Mouse (Mus musculus) embryonic facial prominence, embryonic 12.5 days (tissue): ENCODE measurements around the gene Foxn3. TPM values are rescaled to one million over a fixed set of nuclear protein-coding genes. Genes with fewer than 3 reads are reported as not detected.

Experiments
- ATAC-seq: fragments of 200-750 bp; cut with Nextera tagmentation; 2 replicates; pipeline ENCODE4 v1.8.0; 2017; ENCODE audit not compliant: insufficient number of reproducible peaks, insufficient read depth, low FRiP score, low TSS enrichment
- H3K27ac ChIP-seq: fragments of 300-500 bp; sonication (generic); 2 replicates; pipeline ENCODE4 v1.5.1; 2016; ENCODE audit warnings: mild to moderate bottlenecking
- H3K27me3 ChIP-seq: fragments of 300-500 bp; sonication (generic); 2 replicates; pipeline ENCODE4 v1.6.1; 2016; ENCODE audit warnings: mild to moderate bottlenecking, moderate library complexity
- H3K36me3 ChIP-seq: fragments of 300-500 bp; sonication (generic); 2 replicates; pipeline ENCODE4 v1.6.1; 2016; ENCODE audit warnings: mild to moderate bottlenecking
- H3K4me1 ChIP-seq: fragments of 300-500 bp; sonication (generic); 2 replicates; pipeline ENCODE4 v1.6.1; 2016
- H3K4me2 ChIP-seq: fragments of 300-500 bp; sonication (generic); replicated peaks from 2 replicates; pipeline ENCODE4 v1.6.1; 2016; ENCODE audit warnings: mild to moderate bottlenecking, moderate library complexity
- H3K4me3 ChIP-seq: fragments of 300-500 bp; sonication (generic); 2 replicates; pipeline ENCODE4 v1.5.1; 2016; ENCODE audit warnings: mild to moderate bottlenecking
- H3K9ac ChIP-seq: fragments of 300-500 bp; sonication (generic); 2 replicates; pipeline ENCODE4 v1.6.1; 2016; ENCODE audit warnings: mild to moderate bottlenecking, moderate library complexity
- H3K9me3 ChIP-seq: fragments of 300-500 bp; sonication (generic); 2 replicates; pipeline ENCODE4 v1.6.1; 2016; ENCODE audit warnings: mild to moderate bottlenecking, moderate library complexity
- WGBS: fragments of 180-500 bp; shearing (Covaris S2); methylation state at CpG from one replicate; pipeline ENCODE4 v1.1.7; 2016; 5-methylcytosine and 5-hydroxymethylcytosine counted together
- polyA plus RNA-seq: library from polyadenylated mRNA; unstranded; fragments of >200 nt; fragmentation: Nextera tagmentation; extraction: Ambion mirVana; gene quantifications from 2 replicates; pipeline ENCODE4 v1.2.1, GENCODE M21; 2016

Gene Foxn3
- polyA plus RNA-seq, 1 experiment from 2014 or later: 101 TPM

DNA sequence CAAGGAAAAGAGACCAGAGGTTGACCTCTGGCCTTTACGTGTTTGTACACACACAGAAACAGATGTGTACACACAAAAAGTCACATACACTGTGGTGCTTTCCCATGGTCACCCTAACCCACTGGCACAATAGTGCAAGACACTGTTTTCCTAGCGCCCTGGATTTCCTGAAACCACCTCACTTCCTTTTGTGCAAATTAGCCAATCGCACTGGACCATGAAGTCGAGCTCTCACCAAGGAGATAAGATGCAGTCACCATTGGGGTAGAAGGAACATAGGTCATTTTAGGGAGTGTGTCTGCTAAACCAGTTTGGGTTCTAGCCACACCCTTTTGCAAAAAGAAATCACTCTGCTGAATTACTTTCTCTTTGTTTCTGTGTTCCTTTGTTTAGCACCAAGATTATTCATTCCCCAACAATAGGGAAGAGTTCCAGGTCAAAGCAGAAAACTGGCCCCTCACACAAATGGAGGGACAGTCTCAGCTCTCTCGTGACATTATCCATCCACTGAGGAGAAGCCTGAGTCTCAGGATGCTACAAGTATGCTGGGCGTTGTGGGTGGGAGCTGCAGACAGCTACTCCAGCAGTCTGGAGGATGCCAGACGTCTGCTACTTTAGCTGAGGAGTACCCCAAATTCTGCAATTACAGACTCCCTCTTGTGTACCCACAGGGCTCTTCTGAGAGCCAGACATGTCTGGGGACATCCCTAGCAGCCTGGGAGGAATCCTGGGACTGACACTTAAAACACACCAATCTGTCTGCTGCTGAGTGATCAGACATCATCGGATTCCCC is 202.2 kb downstream of the Foxn3 start:
- no peak for ATAC-seq
- no peaks in the 10 kb centered on the region for H3K27me3 ChIP-seq
- no peaks in the 10 kb centered on the region for H3K36me3 ChIP-seq
- no peak overlapping the region for H3K27ac ChIP-seq
- no peak overlapping the region for H3K4me3 ChIP-seq
- H3K9me3 ChIP-seq: no peaks in the 10 kb centered on the region
- no peak overlapping the region for H3K9ac ChIP-seq
- peaks cover 38% of the 10 kb centered on the region for H3K4me1 ChIP-seq
- 67% methylated on average over 8 of the region's 8 CpGs for WGBS
- no peak overlapping the region for H3K4me2 ChIP-seq

DNA sequence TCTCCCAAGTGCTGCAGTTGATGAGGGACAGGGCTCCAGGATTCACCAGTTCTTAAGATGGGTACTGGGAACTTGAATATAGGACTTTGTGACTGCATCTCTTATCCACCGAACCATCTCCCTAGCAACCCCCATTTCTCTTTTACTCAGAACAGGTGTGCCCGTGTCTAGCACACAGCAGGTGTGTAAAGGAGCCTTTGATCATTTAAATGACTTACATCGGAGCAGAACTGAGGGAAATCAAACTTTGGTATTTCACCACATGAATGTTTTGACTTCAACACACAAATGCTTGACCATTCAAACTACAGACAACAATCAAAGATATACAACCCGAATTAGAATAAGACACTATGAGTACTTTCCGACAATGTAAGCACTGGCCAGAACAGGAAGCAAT is 204.7 kb downstream of the Foxn3 start:
- no peaks in the 10 kb centered on the region for H3K9me3 ChIP-seq
- no peak for ATAC-seq
- WGBS: 84% methylated on average over 5 of the region's 5 CpGs
- no peaks in the 10 kb centered on the region for H3K27me3 ChIP-seq
- no peak overlapping the region for H3K4me3 ChIP-seq
- no peak overlapping the region for H3K27ac ChIP-seq
- H3K36me3 ChIP-seq: no peaks in the 10 kb centered on the region
- H3K9ac ChIP-seq: no peak overlapping the region
- H3K4me1 ChIP-seq: peaks cover 38% of the 10 kb centered on the region
- no peak overlapping the region for H3K4me2 ChIP-seq

GRCm38 (mm10) chr12:99356660-99357059 is 206.7 kb downstream of the Foxn3 start:
- H3K9ac ChIP-seq: no peak overlapping the region
- no peak overlapping the region for H3K4me2 ChIP-seq
- no peaks in the 10 kb centered on the region for H3K9me3 ChIP-seq
- no peaks in the 10 kb centered on the region for H3K36me3 ChIP-seq
- WGBS: 91% methylated on average over 8 of the region's 8 CpGs
- no peaks in the 10 kb centered on the region for H3K27me3 ChIP-seq
- H3K4me3 ChIP-seq: no peak overlapping the region
- peaks cover 24% of the 10 kb centered on the region; the same call in 1 of the 2 replicates for H3K4me1 ChIP-seq
- ATAC-seq: no peak
- H3K27ac ChIP-seq: no peak overlapping the region

- 86% methylated on average over 11 of the region's 11 CpGs for WGBS
Measured at GRCm38 (mm10) chr12:99353692-99354091, 209.7 kb downstream of the Foxn3 start.

DNA sequence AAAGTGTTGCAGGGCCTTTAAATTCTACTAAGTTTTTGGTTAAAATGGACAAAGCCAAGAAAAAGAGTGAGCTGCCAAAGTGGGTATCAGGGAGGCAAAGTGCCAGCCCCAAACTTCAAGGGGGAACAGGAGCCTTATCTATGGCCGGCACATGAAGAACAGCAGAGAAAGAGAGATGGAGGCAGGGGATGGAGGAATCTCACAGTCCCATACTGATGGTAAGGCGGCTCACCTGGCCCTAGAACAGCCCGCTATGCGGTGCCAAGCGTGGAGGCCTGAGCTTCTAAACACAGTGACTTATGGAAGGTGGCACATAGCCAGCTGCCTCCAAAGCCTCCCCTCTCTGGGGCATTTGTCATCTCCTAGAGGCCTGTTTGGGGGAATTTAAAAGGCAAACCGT is 210.8 kb downstream of the Foxn3 start:
- H3K27ac ChIP-seq: no peak overlapping the region
- no peak overlapping the region for H3K4me3 ChIP-seq
- no peak for ATAC-seq
- no peaks in the 10 kb centered on the region for H3K9me3 ChIP-seq
- 93% methylated on average over 6 of the region's 6 CpGs for WGBS
- H3K9ac ChIP-seq: no peak overlapping the region
- H3K36me3 ChIP-seq: no peaks in the 10 kb centered on the region
- H3K27me3 ChIP-seq: no peaks in the 10 kb centered on the region
- peaks cover 22% of the 10 kb centered on the region; the same call in 1 of the 2 replicates for H3K4me1 ChIP-seq
- H3K4me2 ChIP-seq: no peak overlapping the region

More at GRCm38 (mm10) chr12:99353692-99354091, 209.7 kb downstream of the Foxn3 start:
- no peaks in the 10 kb centered on the region for H3K27me3 ChIP-seq
- no peaks in the 10 kb centered on the region for H3K36me3 ChIP-seq
- no peak for ATAC-seq
- H3K4me1 ChIP-seq: peaks cover 21% of the 10 kb centered on the region; the same call in 1 of the 2 replicates
- H3K9ac ChIP-seq: no peak overlapping the region
- H3K27ac ChIP-seq: no peak overlapping the region
- H3K4me2 ChIP-seq: no peak overlapping the region
- no peaks in the 10 kb centered on the region for H3K9me3 ChIP-seq
- H3K4me3 ChIP-seq: no peak overlapping the region

GRCm38 (mm10) chr12:99352136-99352535 is 211.2 kb downstream of the Foxn3 start:
- H3K4me3 ChIP-seq: no peak overlapping the region
- 89% methylated on average over 7 of the region's 7 CpGs for WGBS
- H3K4me2 ChIP-seq: no peak overlapping the region
- no peaks in the 10 kb centered on the region for H3K27me3 ChIP-seq
- no peak for ATAC-seq
- H3K9ac ChIP-seq: no peak overlapping the region
- no peaks in the 10 kb centered on the region for H3K36me3 ChIP-seq
- H3K9me3 ChIP-seq: no peaks in the 10 kb centered on the region
- peaks cover 18% of the 10 kb centered on the region; the same call in 1 of the 2 replicates for H3K4me1 ChIP-seq
- H3K27ac ChIP-seq: no peak overlapping the region

DNA sequence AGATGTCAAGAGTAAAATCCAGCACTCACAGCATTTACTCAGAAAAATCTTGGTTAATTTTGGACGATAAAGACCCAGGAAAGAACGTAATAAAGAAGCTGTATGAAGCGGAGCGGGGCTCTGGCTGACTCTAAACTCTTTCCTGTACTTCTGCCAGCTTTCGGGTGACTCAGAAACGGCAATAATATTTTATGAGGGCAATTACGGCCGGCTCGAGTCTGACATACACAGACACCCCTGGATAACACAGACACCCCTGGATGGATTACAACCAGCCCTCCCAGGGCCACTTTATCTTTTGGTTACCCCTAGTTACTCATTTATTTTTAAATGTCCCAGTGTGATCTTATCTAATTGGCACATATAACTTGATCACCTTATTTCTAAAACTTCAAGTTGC is 211.7 kb downstream of the Foxn3 start:
- WGBS: 78% methylated on average over 9 of the region's 9 CpGs
- Histone ChIP-seq H3K4me1 (peaks cover 17% of the 10 kb centered on the region; the same call in 1 of the 2 replicates), H3K9ac (no peak overlapping the region), H3K27me3 (no peaks in the 10 kb centered on the region), H3K27ac (no peak overlapping the region), H3K9me3 (no peaks in the 10 kb centered on the region), H3K4me2 (no peak overlapping the region), H3K4me3 (no peak overlapping the region), H3K36me3 (no peaks in the 10 kb centered on the region)
- no peak for ATAC-seq

- no peak overlapping the region for H3K4me3 ChIP-seq
- H3K4me2 ChIP-seq: no peak overlapping the region
- ATAC-seq: no peak
- 81% methylated on average over 9 of the region's 9 CpGs for WGBS
- H3K9ac ChIP-seq: no peak overlapping the region
- H3K9me3 ChIP-seq: no peaks in the 10 kb centered on the region
- H3K27me3 ChIP-seq: no peaks in the 10 kb centered on the region
- no peaks in the 10 kb centered on the region for H3K36me3 ChIP-seq
- H3K4me1 ChIP-seq: peaks cover 24% of the 10 kb centered on the region; the same call in 1 of the 2 replicates
- H3K27ac ChIP-seq: no peak overlapping the region
Measured at GRCm38 (mm10) chr12:99349650-99349997, 213.8 kb downstream of the Foxn3 start.

GRCm38 (mm10) chr12:99348940-99349649 is 214.3 kb downstream of the Foxn3 start:
- WGBS: 80% methylated on average over 10 of the region's 10 CpGs
- Histone ChIP-seq H3K9ac (no peak overlapping the region), H3K27me3 (no peaks in the 10 kb centered on the region)

DNA sequence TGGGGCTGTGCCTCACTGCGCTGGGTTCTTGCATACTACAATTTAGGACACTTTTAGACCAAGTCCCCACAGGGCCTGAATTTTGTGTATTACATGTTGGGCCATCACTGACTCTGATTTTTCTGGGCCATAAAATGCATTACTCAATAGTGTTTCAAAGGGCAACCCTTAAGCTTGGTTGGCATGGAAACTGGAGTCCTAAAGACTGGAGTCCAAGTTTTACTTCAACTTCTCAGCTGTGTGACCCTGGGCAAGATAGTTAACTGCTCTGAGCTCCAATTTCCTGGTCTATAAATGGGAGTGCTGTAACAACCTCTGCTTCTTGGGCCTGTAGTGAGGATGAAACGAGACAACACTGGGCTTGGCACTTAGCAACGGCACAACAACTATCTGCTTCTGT is 215.9 kb downstream of the Foxn3 start:
- Histone ChIP-seq H3K36me3 (no peaks in the 10 kb centered on the region), H3K4me3 (no peak overlapping the region), H3K27ac (no peak overlapping the region), H3K4me2 (no peak overlapping the region), H3K27me3 (no peaks in the 10 kb centered on the region), H3K9me3 (no peaks in the 10 kb centered on the region), H3K4me1 (peaks cover 39% of the 10 kb centered on the region), H3K9ac (no peak overlapping the region)
- WGBS: 77% methylated on average over 3 of the region's 3 CpGs
- no peak for ATAC-seq

More at GRCm38 (mm10) chr12:99348940-99349649, 214.3 kb downstream of the Foxn3 start:
- Histone ChIP-seq H3K36me3 (no peaks in the 10 kb centered on the region), H3K9me3 (no peaks in the 10 kb centered on the region), H3K27ac (no peak overlapping the region), H3K4me1 (peaks cover 28% of the 10 kb centered on the region; the same call in 1 of the 2 replicates), H3K4me3 (no peak overlapping the region), H3K4me2 (no peak overlapping the region)
- ATAC-seq: no peak

DNA sequence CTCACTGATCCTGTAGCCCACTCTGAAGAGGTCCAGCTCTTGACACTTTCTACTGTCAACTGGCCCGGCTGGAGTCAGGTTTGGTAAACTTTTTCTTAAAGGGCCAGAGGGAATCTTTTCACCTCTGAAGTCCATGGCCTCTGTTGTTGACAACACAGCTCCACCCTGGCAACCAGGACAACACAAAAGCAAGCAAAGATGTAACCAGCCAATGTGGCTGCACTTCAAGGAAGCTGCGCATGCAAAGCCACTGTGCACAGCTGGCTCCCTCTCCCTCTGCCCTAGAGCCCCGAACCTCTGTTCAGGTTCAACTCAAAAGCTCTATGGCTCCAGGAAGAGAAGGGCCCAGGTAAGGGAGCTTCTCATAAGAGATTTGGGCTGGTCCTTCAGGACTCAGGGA is 216.4 kb downstream of the Foxn3 start:
- Histone ChIP-seq H3K4me1 (peaks cover 45% of the 10 kb centered on the region), H3K9me3 (no peaks in the 10 kb centered on the region), H3K9ac (no peak overlapping the region), H3K4me3 (no peak overlapping the region), H3K4me2 (no peak overlapping the region), H3K36me3 (no peaks in the 10 kb centered on the region), H3K27ac (no peak overlapping the region), H3K27me3 (no peaks in the 10 kb centered on the region)
- no peak for ATAC-seq
- WGBS: 74% methylated on average over 3 of the region's 3 CpGs

DNA sequence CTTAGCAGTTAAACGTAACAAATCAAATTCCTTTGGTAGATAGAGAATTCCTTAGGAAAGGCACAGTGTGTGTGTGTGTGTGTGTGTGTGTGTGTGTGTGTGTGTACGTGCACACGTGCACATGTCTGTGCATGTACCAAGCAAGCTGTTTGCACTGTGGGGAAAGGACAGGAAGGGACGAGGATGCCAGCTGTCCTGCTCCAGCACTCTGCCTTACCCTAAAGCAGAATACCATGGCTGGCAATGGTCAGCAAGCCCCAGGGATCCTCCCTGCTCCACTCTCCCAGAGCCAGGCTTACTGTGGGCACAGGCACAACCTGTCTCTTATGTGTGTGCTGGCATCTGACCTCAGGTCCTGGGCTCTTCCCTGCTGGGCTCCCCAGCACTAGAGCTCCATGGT is 218.1 kb downstream of the Foxn3 start:
- peak overlapping the region; percentile 50; the same call in 1 of the 2 replicates for H3K27ac ChIP-seq
- 62% methylated on average over 4 of the region's 4 CpGs for WGBS
- no peak overlapping the region for H3K9ac ChIP-seq
- no peaks in the 10 kb centered on the region for H3K36me3 ChIP-seq
- no peak overlapping the region for H3K4me2 ChIP-seq
- peaks cover 57% of the 10 kb centered on the region for H3K4me1 ChIP-seq
- H3K9me3 ChIP-seq: no peaks in the 10 kb centered on the region
- no peak for ATAC-seq
- no peaks in the 10 kb centered on the region for H3K27me3 ChIP-seq
- H3K4me3 ChIP-seq: no peak overlapping the region
